Mouse (Mus musculus): ENCODE results near the gene Lrrc72. TPM values are rescaled to one million over a fixed set of nuclear protein-coding genes. Genes with fewer than 3 reads are reported as not detected.

Lrrc72 gene
- polyA plus RNA-seq, 1 experiment from 2014 or later, result not detected

- no peak overlapping the region for H3K4me3 ChIP-seq (ENCODE audit: low read depth, low read length)
- no peaks in the 10 kb centered on the region for H3K9me3 ChIP-seq (ENCODE audit: low read depth, low read length)
- no peaks in the 10 kb centered on the region for H3K27me3 ChIP-seq (ENCODE audit: insufficient read depth, low read length)
- no peak overlapping the region for H3K4me2 ChIP-seq
- no peak for TF ChIP-seq CTCF (IDR thresholded peaks at IDR 0.05; ENCODE audit: low read depth)
- peak; percentile 71 for ATAC-seq (ENCODE audit: insufficient read depth)
- no peaks in the 10 kb centered on the region for H3K4me1 ChIP-seq (ENCODE audit: insufficient read depth)
- no peak overlapping the region for H3K9ac ChIP-seq
- H3K27ac ChIP-seq (ENCODE audit: low read depth), result no peak overlapping the region
- 37% methylated on average over 11 of the region's 11 CpGs for WGBS
- H3K36me3 ChIP-seq (ENCODE audit: insufficient read depth), result no peaks in the 10 kb centered on the region
- DNase-seq, result peak; percentile 82
Observed at GRCm38 (mm10) chr12:36262116-36262721, 9.0 kb upstream of the Lrrc72 start.

DNA sequence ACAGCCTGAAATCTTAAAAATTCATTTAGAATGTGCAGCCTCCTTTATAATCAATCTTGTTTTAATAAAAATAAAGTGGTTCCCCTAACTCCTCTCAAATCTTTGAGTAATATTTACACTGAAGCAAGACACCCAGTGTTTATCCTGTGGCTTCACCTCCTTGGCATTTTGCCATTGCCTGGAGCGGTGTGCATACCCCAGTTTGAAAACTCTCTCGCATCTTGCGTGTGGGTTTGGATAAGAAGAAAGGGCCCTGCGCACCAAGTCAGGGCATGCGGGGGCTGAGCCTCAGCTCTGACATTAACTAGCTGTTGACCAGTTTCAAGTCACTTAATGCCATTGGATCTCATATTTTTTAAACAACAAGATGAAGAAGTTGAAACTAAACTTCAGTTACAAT is 2.2 kb upstream of the Lrrc72 start:
- no peak overlapping the region for H3K4me3 ChIP-seq (ENCODE audit: low read depth, low read length)
- peak; percentile 13 for DNase-seq
- H3K9ac ChIP-seq, result no peak overlapping the region
- H3K4me1 ChIP-seq (ENCODE audit: insufficient read depth), result 0 out of 2 replicates have a peak, but pooled peaks cover 2% of the 10 kb centered on the region
- no peaks in the 10 kb centered on the region for H3K27me3 ChIP-seq (ENCODE audit: insufficient read depth, low read length)
- H3K36me3 ChIP-seq (ENCODE audit: insufficient read depth), result no peaks in the 10 kb centered on the region
- ATAC-seq (ENCODE audit: insufficient read depth), result no peak
- no peak overlapping the region for H3K27ac ChIP-seq (ENCODE audit: low read depth)
- no peak overlapping the region for H3K4me2 ChIP-seq
- no peaks in the 10 kb centered on the region for H3K9me3 ChIP-seq (ENCODE audit: low read depth, low read length)
- TF ChIP-seq CTCF (IDR thresholded peaks at IDR 0.05; ENCODE audit: low read depth), result no peak
- 22% methylated on average over 5 of the region's 5 CpGs for WGBS

- no peaks in the 10 kb centered on the region for H3K36me3 ChIP-seq (ENCODE audit: insufficient read depth)
- no peak overlapping the region for H3K27ac ChIP-seq (ENCODE audit: low read depth)
- no peak overlapping the region for H3K9ac ChIP-seq
- ATAC-seq (ENCODE audit: insufficient read depth) (no peak), DNase-seq (no peak)
- no peaks in the 10 kb centered on the region for H3K27me3 ChIP-seq (ENCODE audit: insufficient read depth, low read length)
- H3K4me2 ChIP-seq, result no peak overlapping the region
- no peak for TF ChIP-seq CTCF (IDR thresholded peaks at IDR 0.05; ENCODE audit: low read depth)
- H3K9me3 ChIP-seq (ENCODE audit: low read depth, low read length), result no peaks in the 10 kb centered on the region
- H3K4me1 ChIP-seq (ENCODE audit: insufficient read depth), result no peaks in the 10 kb centered on the region
- 84% methylated on average over 3 of the region's 3 CpGs for WGBS
- H3K4me3 ChIP-seq (ENCODE audit: low read depth, low read length), result no peak overlapping the region
Observed at GRCm38 (mm10) chr12:36241171-36241570, 12.0 kb downstream of the Lrrc72 start.

DNA sequence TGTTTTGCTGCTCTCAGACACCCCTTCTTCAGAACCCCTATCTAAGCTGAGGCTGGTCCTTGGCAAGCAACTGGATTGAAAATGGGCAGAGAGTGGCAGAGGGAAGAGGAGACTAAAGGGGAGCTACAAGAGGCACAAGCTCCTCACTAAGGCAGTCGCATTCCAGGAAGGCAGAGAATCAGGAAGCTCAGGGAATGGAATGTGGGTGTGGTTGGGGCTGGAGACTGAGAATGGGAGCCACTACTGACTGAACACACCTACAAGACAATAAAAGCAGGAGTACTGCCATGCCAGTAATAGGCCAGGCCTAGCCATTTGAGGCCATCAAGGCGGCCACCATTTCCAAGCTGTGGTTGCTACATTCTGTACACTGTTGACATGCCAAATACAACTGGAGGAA is 21.8 kb downstream of the Lrrc72 start:
- H3K27me3 ChIP-seq (ENCODE audit: insufficient read depth, low read length), result no peaks in the 10 kb centered on the region
- ATAC-seq (ENCODE audit: insufficient read depth), result no peak

GRCm38 (mm10) chr12:36224392-36224791 is 28.8 kb downstream of the Lrrc72 start:
- Histone ChIP-seq H3K36me3 (ENCODE audit: insufficient read depth) (no peaks in the 10 kb centered on the region), H3K27ac (ENCODE audit: low read depth) (no peak overlapping the region), H3K9ac (no peak overlapping the region), H3K4me2 (no peak overlapping the region), H3K4me1 (ENCODE audit: insufficient read depth) (no peaks in the 10 kb centered on the region), H3K4me3 (ENCODE audit: low read depth, low read length) (no peak overlapping the region), H3K27me3 (ENCODE audit: insufficient read depth, low read length) (no peaks in the 10 kb centered on the region), H3K9me3 (ENCODE audit: low read depth, low read length) (no peaks in the 10 kb centered on the region)
- ATAC-seq (ENCODE audit: insufficient read depth) (no peak), DNase-seq (no peak)
- no peak for TF ChIP-seq CTCF (IDR thresholded peaks at IDR 0.05; ENCODE audit: low read depth)
- WGBS, result 59% methylated on average over 4 of the region's 4 CpGs

More for the DNA sequence above, 21.8 kb downstream of the Lrrc72 start:
- H3K9me3 ChIP-seq (ENCODE audit: low read depth, low read length), result 0 out of 2 replicates have a peak, but pooled peaks cover 3% of the 10 kb centered on the region
- no peak for DNase-seq
- no peak for TF ChIP-seq CTCF (IDR thresholded peaks at IDR 0.05; ENCODE audit: low read depth)
- H3K4me1 ChIP-seq (ENCODE audit: insufficient read depth), result no peaks in the 10 kb centered on the region
- no peak overlapping the region for H3K27ac ChIP-seq (ENCODE audit: low read depth)
- no peak overlapping the region for H3K4me3 ChIP-seq (ENCODE audit: low read depth, low read length)
- no peak overlapping the region for H3K4me2 ChIP-seq
- H3K36me3 ChIP-seq (ENCODE audit: insufficient read depth), result no peaks in the 10 kb centered on the region
- 73% methylated on average over 2 of the region's 2 CpGs for WGBS
- H3K9ac ChIP-seq, result no peak overlapping the region

DNA sequence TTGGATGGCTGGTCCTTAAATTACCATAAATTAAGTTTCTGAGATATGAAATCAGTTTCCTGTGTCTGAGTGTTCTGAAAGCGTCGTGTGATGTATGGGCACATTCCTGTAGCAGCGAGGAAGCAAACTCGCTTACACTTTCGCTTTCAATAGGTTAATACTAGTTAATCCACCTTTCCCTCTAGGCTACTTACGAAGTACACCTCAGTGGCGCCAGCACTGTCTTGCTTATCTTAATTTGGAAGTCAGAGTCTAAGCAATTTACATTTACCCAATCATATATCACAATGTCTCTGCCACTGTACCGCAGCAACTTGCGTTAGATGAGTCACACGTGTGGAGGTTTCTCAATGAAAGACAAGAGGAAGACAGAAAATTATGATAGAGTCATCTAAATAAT is 36.3 kb downstream of the Lrrc72 start:
- Histone ChIP-seq H3K4me2 (peak overlapping the region; percentile 52), H3K4me3 (ENCODE audit: low read depth, low read length) (peak overlapping the region; percentile 11; the same call in 1 of the 2 replicates), H3K4me1 (ENCODE audit: insufficient read depth) (no peaks in the 10 kb centered on the region), H3K36me3 (ENCODE audit: insufficient read depth) (no peaks in the 10 kb centered on the region), H3K9me3 (ENCODE audit: low read depth, low read length) (no peaks in the 10 kb centered on the region), H3K27ac (ENCODE audit: low read depth) (no peak overlapping the region), H3K27me3 (ENCODE audit: insufficient read depth, low read length) (no peaks in the 10 kb centered on the region), H3K9ac (no peak overlapping the region)
- peak; percentile 50 for DNase-seq
- no peak for TF ChIP-seq CTCF (IDR thresholded peaks at IDR 0.05; ENCODE audit: low read depth)
- WGBS, result 35% methylated on average over 10 of the region's 10 CpGs
- no peak for ATAC-seq (ENCODE audit: insufficient read depth)

GRCm38 (mm10) chr12:36216230-36216629 is 37.0 kb downstream of the Lrrc72 start:
- no peaks in the 10 kb centered on the region for H3K4me1 ChIP-seq (ENCODE audit: insufficient read depth)
- DNase-seq (no peak), ATAC-seq (ENCODE audit: insufficient read depth) (peak; percentile 43; the same call in 1 of the 2 replicates)
- H3K4me3 ChIP-seq (ENCODE audit: low read depth, low read length), result no peak overlapping the region
- no peak overlapping the region for H3K27ac ChIP-seq (ENCODE audit: low read depth)
- peak overlapping the region; percentile 52 for H3K4me2 ChIP-seq
- H3K9ac ChIP-seq, result no peak overlapping the region
- H3K9me3 ChIP-seq (ENCODE audit: low read depth, low read length), result no peaks in the 10 kb centered on the region
- no peaks in the 10 kb centered on the region for H3K27me3 ChIP-seq (ENCODE audit: insufficient read depth, low read length)
- 64% methylated on average over 4 of the region's 4 CpGs for WGBS
- H3K36me3 ChIP-seq (ENCODE audit: insufficient read depth), result no peaks in the 10 kb centered on the region
- no peak for TF ChIP-seq CTCF (IDR thresholded peaks at IDR 0.05; ENCODE audit: low read depth)

Data from lung, embryonic 14.5 days (tissue).